Mouse (Mus musculus) neutrophil, adult 59 days (primary cell): ENCODE results near the gene Pou5f2. TPM values are rescaled to one million over a fixed set of nuclear protein-coding genes. Genes with fewer than 3 reads are reported as not detected.

ENCODE experiments used
- total RNA-seq, 2 experiments: library from RNA; stranded (reverse); gene quantifications; 1 replicate in 1 of 2; 2 replicates in 1 of 2; pipeline ENCODE4 v1.2.4; 2023

Gene Pou5f2
- total RNA-seq: 1 to 10 TPM; 2.8 to 2.9 TPM

GRCm38 (mm10) chr13:78024683-78025294, at the start of gene Pou5f2:
TSS of gene Pou5f2 (plus strand) at chr13:78024902.

Other genes with a start within 250 kb of the Pou5f2 start
- not detected for gene Nr2f1, start 174.9 kb downstream of the Pou5f2 start, total RNA-seq